Mouse (Mus musculus): ENCODE data around the gene Dzip1l. TPM values are rescaled to one million over a fixed set of nuclear protein-coding genes. Genes with fewer than 3 reads are reported as not detected.

The Dzip1l gene
- total RNA-seq, 2 experiments from 2014 or later = 3.5 to 4.7 TPM

Other genes starting within 250 kb of the Dzip1l start
- gene Mras, start 192.1 kb upstream of the Dzip1l start, total RNA-seq (2021) = 10 to 100 TPM in 1 of 2 experiments, 1 to 10 TPM in 1; 9.7 to 10.6 TPM
- not detected for gene Nme9, start 178.0 kb upstream of the Dzip1l start, total RNA-seq (2021)
- 10 to 100 TPM; 27.3 to 28.7 TPM for gene Armc8, start 60.6 kb upstream of the Dzip1l start, total RNA-seq (2021)
- gene Dbr1, start 53.7 kb upstream of the Dzip1l start, total RNA-seq (2021) = 1 to 10 TPM; 5.6 to 7.1 TPM
- not detected for gene A4gnt, start 17.0 kb upstream of the Dzip1l start, total RNA-seq (2021)
- gene Cldn18, start 87.8 kb downstream of the Dzip1l start, total RNA-seq (2021) = not detected
- gene Sox14, start 246.7 kb downstream of the Dzip1l start, total RNA-seq (2021) = not detected

Measured in gastrocnemius, postnatal 10 days (tissue).